Mouse (Mus musculus): ENCODE measurements at regions not wholly inside any gene's neighbourhood (a gene's known extent, or its start where the extent isn't known, plus 50 kb on each side); places are given as distances from the start of the nearest gene placed in this dataset.

DNA sequence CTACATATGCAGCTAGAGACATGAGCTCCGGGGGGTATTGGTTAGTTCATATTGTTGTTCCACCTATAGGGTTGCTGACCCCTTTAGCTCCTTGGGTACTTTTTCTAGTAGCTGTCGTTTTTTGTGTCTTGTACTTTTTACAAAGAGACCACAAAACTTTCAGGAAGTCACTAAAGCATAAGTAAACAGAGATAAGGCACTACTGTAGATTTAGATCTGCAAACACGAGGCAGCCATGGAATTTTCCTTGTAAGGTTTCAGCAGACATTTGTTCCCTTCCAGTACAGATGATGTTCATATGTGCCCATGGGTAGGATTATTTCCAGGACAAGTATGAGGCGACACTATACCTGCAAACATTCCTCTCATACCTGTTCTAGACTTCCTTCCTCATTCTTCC, 439.6 kb upstream of the Acvr2a start:
- no peaks in the 10 kb centered on the region for H3K4me1 ChIP-seq (ENCODE audit: insufficient read depth, low read depth, low read length)
- no peak for TF ChIP-seq CTCF (IDR thresholded peaks at IDR 0.05; ENCODE audit: low read depth, low read length)
- TF ChIP-seq GATA2 (IDR thresholded peaks at IDR 0.05; ENCODE audit: borderline replicate concordance, low read depth, low read length): no peak
- TF ChIP-seq POLR2AphosphoS5 (IDR thresholded peaks at IDR 0.05; ENCODE audit: insufficient replicate concordance, low read depth, low read length): no peak
- TF ChIP-seq GATA1 (IDR thresholded peaks at IDR 0.05; ENCODE audit: borderline replicate concordance, low read length): no peak
- TF ChIP-seq TAL1 (conservative IDR thresholded peaks at IDR 0.05; ENCODE audit: low read depth, low read length): no peak
- ATAC-seq (ENCODE audit: extremely low read depth, insufficient number of reproducible peaks, low FRiP score, poor library complexity, severe bottlenecking): peak; percentile 67

DNA sequence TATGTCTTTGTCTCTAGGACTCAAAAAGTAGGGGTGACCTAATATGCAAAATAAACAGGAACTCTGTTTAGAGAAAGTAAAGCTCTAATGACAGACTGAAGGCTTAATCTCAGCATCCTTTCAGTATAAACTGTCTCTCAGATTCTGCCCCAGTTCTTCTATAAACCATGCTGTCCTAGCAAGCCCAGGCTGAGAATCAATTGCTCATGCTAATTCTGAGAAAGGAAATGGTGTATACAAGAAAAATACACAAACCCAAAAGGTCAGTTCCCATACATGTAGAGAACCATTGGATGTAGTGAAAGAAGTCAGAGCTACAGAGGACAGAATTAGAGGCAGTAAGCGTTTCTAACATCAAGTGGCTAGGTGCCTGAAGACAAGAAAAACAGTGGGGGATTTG, 435.7 kb upstream of the Acvr2a start:
- H3K4me1 ChIP-seq (ENCODE audit: insufficient read depth, low read depth, low read length): no peaks in the 10 kb centered on the region
- H3K4me3 ChIP-seq (ENCODE audit: low read depth, low read length): no peak overlapping the region
- no peak for DNase-seq (ENCODE audit: low spot score)
- no peak for ATAC-seq (ENCODE audit: extremely low read depth, insufficient number of reproducible peaks, low FRiP score, poor library complexity, severe bottlenecking)
- H3K9me3 ChIP-seq (replicated peaks): no peaks in the 10 kb centered on the region
- no peaks in the 10 kb centered on the region for H3K27me3 ChIP-seq (ENCODE audit: insufficient read depth, low read length)
- TF ChIP-seq TAL1 (conservative IDR thresholded peaks at IDR 0.05; ENCODE audit: low read depth, low read length) (no peak), POLR2AphosphoS5 (IDR thresholded peaks at IDR 0.05; ENCODE audit: insufficient replicate concordance, low read depth, low read length) (no peak), GATA2 (IDR thresholded peaks at IDR 0.05; ENCODE audit: borderline replicate concordance, low read depth, low read length) (no peak), CTCF (IDR thresholded peaks at IDR 0.05; ENCODE audit: low read depth, low read length) (no peak), GATA1 (IDR thresholded peaks at IDR 0.05; ENCODE audit: borderline replicate concordance, low read length) (no peak)
- no peaks in the 10 kb centered on the region for H3K36me3 ChIP-seq (replicated peaks)

More for the DNA sequence above, 439.6 kb upstream of the Acvr2a start:
- DNase-seq (ENCODE audit: low spot score): no peak
- no peaks in the 10 kb centered on the region for H3K36me3 ChIP-seq (replicated peaks)
- H3K9me3 ChIP-seq (replicated peaks): no peaks in the 10 kb centered on the region
- no peaks in the 10 kb centered on the region for H3K27me3 ChIP-seq (ENCODE audit: insufficient read depth, low read length)
- H3K4me3 ChIP-seq (ENCODE audit: low read depth, low read length): no peak overlapping the region

DNA sequence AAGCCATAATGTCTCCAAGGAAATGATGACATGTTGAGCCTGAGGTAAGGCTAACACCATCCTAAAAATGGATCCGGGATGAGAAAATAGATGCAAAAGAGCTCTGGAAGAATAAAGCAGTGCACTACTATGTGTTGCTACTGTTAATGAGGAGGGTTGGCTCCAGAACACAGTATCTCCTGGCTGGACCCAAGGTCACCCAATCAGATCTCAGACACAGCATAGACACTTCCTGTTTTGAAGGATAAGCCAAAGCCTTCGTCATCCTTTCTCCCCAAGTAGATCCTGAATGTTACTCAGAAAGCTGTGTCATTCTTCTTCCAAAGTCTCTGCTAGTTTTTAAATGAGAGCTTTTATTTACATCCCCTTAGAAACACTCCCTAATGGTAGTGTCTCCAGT, 435.2 kb upstream of the Acvr2a start:
- Histone ChIP-seq H3K27me3 (ENCODE audit: insufficient read depth, low read length) (no peaks in the 10 kb centered on the region), H3K4me1 (ENCODE audit: insufficient read depth, low read depth, low read length) (no peaks in the 10 kb centered on the region), H3K9me3 (replicated peaks) (no peaks in the 10 kb centered on the region), H3K36me3 (replicated peaks) (no peaks in the 10 kb centered on the region), H3K4me3 (ENCODE audit: low read depth, low read length) (no peak overlapping the region)
- DNase-seq (ENCODE audit: low spot score) (no peak), ATAC-seq (ENCODE audit: extremely low read depth, insufficient number of reproducible peaks, low FRiP score, poor library complexity, severe bottlenecking) (no peak)
- TF ChIP-seq CTCF (IDR thresholded peaks at IDR 0.05; ENCODE audit: low read depth, low read length): no peak
- TF ChIP-seq TAL1 (conservative IDR thresholded peaks at IDR 0.05; ENCODE audit: low read depth, low read length): no peak

DNA sequence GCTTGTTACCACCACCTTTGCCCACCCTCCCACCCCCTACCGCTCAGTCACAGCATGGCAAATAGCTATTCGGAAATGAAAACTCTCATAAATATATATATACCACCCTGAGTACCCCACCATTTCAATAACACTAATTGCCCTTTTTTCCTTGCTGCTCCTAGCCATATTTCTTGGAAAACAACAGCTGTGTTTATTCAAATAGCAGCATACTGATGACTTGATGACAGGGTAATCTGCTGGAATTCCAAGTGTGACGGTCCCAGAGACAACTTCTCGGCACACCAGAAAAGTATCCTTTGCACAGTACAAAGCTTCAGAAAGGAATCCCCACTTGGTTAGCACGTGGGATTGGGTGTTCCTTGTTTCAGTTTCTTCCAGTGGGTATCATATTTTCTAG, 433.8 kb upstream of the Acvr2a start:
- no peaks in the 10 kb centered on the region for H3K36me3 ChIP-seq (replicated peaks)
- H3K4me1 ChIP-seq (ENCODE audit: insufficient read depth, low read depth, low read length): no peaks in the 10 kb centered on the region
- DNase-seq (ENCODE audit: low spot score) (no peak), ATAC-seq (ENCODE audit: extremely low read depth, insufficient number of reproducible peaks, low FRiP score, poor library complexity, severe bottlenecking) (no peak)
- H3K4me3 ChIP-seq (ENCODE audit: low read depth, low read length): no peak overlapping the region
- H3K9me3 ChIP-seq (replicated peaks): no peaks in the 10 kb centered on the region
- no peak for TF ChIP-seq GATA1 (IDR thresholded peaks at IDR 0.05; ENCODE audit: borderline replicate concordance, low read length)
- TF ChIP-seq GATA2 (IDR thresholded peaks at IDR 0.05; ENCODE audit: borderline replicate concordance, low read depth, low read length): no peak
- TF ChIP-seq CTCF (IDR thresholded peaks at IDR 0.05; ENCODE audit: low read depth, low read length): no peak
- TF ChIP-seq TAL1 (conservative IDR thresholded peaks at IDR 0.05; ENCODE audit: low read depth, low read length): no peak
- no peak for TF ChIP-seq POLR2AphosphoS5 (IDR thresholded peaks at IDR 0.05; ENCODE audit: insufficient replicate concordance, low read depth, low read length)
- no peaks in the 10 kb centered on the region for H3K27me3 ChIP-seq (ENCODE audit: insufficient read depth, low read length)

DNA sequence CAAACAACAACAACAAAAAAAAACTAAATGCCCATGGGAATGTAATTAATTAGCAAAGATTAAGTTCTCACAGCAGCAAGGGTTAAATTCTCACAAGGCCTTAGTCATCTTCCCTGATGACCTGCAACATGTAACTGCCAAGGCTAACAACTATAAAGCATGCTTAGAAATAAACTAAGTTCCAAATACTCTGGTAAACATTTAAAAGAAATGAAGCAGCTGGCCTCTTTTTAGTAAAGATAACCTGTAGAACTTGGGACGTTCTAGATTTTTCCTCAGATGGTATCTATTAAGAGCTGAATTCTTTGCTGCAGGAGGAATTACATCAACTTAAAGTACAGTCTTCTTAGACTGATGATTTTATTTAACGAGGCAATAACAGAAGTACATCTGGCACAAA, 433.1 kb upstream of the Acvr2a start:
- no peak for TF ChIP-seq POLR2AphosphoS5 (IDR thresholded peaks at IDR 0.05; ENCODE audit: insufficient replicate concordance, low read depth, low read length)
- no peak for TF ChIP-seq GATA2 (IDR thresholded peaks at IDR 0.05; ENCODE audit: borderline replicate concordance, low read depth, low read length)
- no peak for TF ChIP-seq TAL1 (conservative IDR thresholded peaks at IDR 0.05; ENCODE audit: low read depth, low read length)
- TF ChIP-seq CTCF (IDR thresholded peaks at IDR 0.05; ENCODE audit: low read depth, low read length): no peak
- no peak for TF ChIP-seq GATA1 (IDR thresholded peaks at IDR 0.05; ENCODE audit: borderline replicate concordance, low read length)
- no peaks in the 10 kb centered on the region for H3K4me1 ChIP-seq (ENCODE audit: insufficient read depth, low read depth, low read length)
- H3K4me3 ChIP-seq (ENCODE audit: low read depth, low read length): no peak overlapping the region
- H3K27me3 ChIP-seq (ENCODE audit: insufficient read depth, low read length): no peaks in the 10 kb centered on the region
- H3K36me3 ChIP-seq (replicated peaks): no peaks in the 10 kb centered on the region
- ATAC-seq (ENCODE audit: extremely low read depth, insufficient number of reproducible peaks, low FRiP score, poor library complexity, severe bottlenecking) (no peak), DNase-seq (ENCODE audit: low spot score) (no peak)
- H3K9me3 ChIP-seq (replicated peaks): no peaks in the 10 kb centered on the region

DNA sequence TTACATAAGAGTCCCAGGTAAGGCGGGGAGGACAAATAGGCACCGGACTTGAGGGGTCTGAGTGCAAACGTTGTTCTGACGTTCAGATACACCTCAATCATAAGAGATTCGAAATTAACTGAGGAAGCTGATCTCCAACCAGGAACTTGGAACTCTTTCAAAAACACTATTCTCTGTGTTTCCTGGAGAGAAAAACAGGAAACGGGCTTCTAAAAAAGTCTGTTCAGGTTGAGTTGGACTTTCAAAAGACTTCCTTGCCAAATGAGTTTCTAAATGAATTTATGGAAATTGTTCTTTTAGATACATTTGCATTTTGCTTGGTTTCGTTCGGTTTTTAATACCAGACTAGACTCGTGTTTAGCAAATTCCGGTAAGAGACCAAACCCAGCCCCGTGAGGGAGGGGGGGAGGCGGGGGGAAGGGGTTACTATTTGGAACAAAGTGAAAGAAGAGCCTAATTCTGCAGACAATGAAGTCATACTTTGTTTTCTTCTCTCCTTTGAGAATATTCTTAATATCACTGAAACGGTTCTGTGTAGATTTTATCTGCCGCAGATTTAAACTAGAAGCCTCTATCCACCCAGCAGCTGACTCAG, 432.3 kb upstream of the Acvr2a start:
- Histone ChIP-seq H3K4me3 (ENCODE audit: low read depth, low read length) (no peak overlapping the region), H3K27me3 (ENCODE audit: insufficient read depth, low read length) (no peaks in the 10 kb centered on the region), H3K4me1 (ENCODE audit: insufficient read depth, low read depth, low read length) (no peaks in the 10 kb centered on the region), H3K9me3 (replicated peaks) (no peaks in the 10 kb centered on the region), H3K36me3 (replicated peaks) (no peaks in the 10 kb centered on the region)
- DNase-seq (ENCODE audit: low spot score): no peak
- TF ChIP-seq TAL1 (conservative IDR thresholded peaks at IDR 0.05; ENCODE audit: low read depth, low read length): no peak
- no peak for TF ChIP-seq CTCF (IDR thresholded peaks at IDR 0.05; ENCODE audit: low read depth, low read length)
- TF ChIP-seq GATA2 (IDR thresholded peaks at IDR 0.05; ENCODE audit: borderline replicate concordance, low read depth, low read length): no peak
- no peak for TF ChIP-seq GATA1 (IDR thresholded peaks at IDR 0.05; ENCODE audit: borderline replicate concordance, low read length)
- TF ChIP-seq POLR2AphosphoS5 (IDR thresholded peaks at IDR 0.05; ENCODE audit: insufficient replicate concordance, low read depth, low read length): no peak
- no peak for ATAC-seq (ENCODE audit: extremely low read depth, insufficient number of reproducible peaks, low FRiP score, poor library complexity, severe bottlenecking)
